Mouse (Mus musculus) midbrain, embryonic 11.5 days (tissue): ENCODE measurements around the gene Lyve1. TPM values are rescaled to one million over a fixed set of nuclear protein-coding genes. Genes with fewer than 3 reads are reported as not detected.

Source experiments
- ATAC-seq: fragments of 200-750 bp; cut with Nextera tagmentation; 2 replicates; pipeline ENCODE4 v1.8.0; 2017; ENCODE audit warnings: moderate TSS enrichment, moderate library complexity; ENCODE audit not compliant: low FRiP score
- DNase-seq: peaks from one replicate; pipeline ENCODE4 v3.0.0; 2015; ENCODE audit warnings: low spot score; ENCODE audit errors: missing footprints
- H3K27ac ChIP-seq: fragments of 300-500 bp; sonication (generic); 2 replicates; pipeline ENCODE4 v1.5.1; 2014; ENCODE audit warnings: low read depth, low read length
- H3K27me3 ChIP-seq: fragments of 300-500 bp; sonication (generic); 2 replicates; pipeline ENCODE4 v1.6.1; 2014; ENCODE audit warnings: mild to moderate bottlenecking, low read length, moderate library complexity, mixed read lengths; ENCODE audit not compliant: control insufficient read depth, insufficient read depth
- H3K36me3 ChIP-seq: fragments of 300-500 bp; sonication (generic); 2 replicates; pipeline ENCODE4 v1.6.1; 2014; ENCODE audit warnings: mild to moderate bottlenecking, low read length, moderate library complexity, mixed read lengths; ENCODE audit not compliant: control insufficient read depth, insufficient read depth
- H3K4me1 ChIP-seq: fragments of 300-500 bp; sonication (generic); 2 replicates; pipeline ENCODE4 v1.6.1; 2014; ENCODE audit warnings: low read length; ENCODE audit not compliant: control insufficient read depth, insufficient read depth
- H3K4me2 ChIP-seq: fragments of 300-500 bp; sonication (generic); 2 replicates; pipeline ENCODE4 v1.6.1; 2014; ENCODE audit warnings: mild to moderate bottlenecking, moderate library complexity
- H3K4me3 ChIP-seq: fragments of 300-500 bp; sonication (generic); 2 replicates; pipeline ENCODE4 v1.5.1; 2014; ENCODE audit warnings: low read depth, low read length
- H3K9ac ChIP-seq: fragments of 300-500 bp; sonication (generic); 2 replicates; pipeline ENCODE4 v1.6.1; 2014; ENCODE audit warnings: low read length
- H3K9me3 ChIP-seq: fragments of 300-500 bp; sonication (generic); 2 replicates; pipeline ENCODE4 v1.6.1; 2016; ENCODE audit warnings: low read length; ENCODE audit not compliant: control insufficient read depth
- WGBS: fragments of 180-500 bp; shearing (Covaris S2); extraction: QIAGEN DNeasy Blood & Tissue Kit; methylation state at CpG from one replicate; pipeline ENCODE4 v1.1.7; 2014; 5-methylcytosine and 5-hydroxymethylcytosine counted together
- polyA plus RNA-seq: library from polyadenylated mRNA; unstranded; fragments of >200 nt; fragmentation: Nextera tagmentation; extraction: Ambion mirVana; gene quantifications from 2 replicates; pipeline ENCODE4 v1.2.1, GENCODE M21; 2014

Gene Lyve1
- polyA plus RNA-seq, 1 experiment from 2014 or later: 4.5 TPM

GRCm38 (mm10) chr7:110860129-110860528, 2.9 kb downstream of the Lyve1 start:
- Histone ChIP-seq H3K4me2 (no peak overlapping the region), H3K36me3 (no peaks in the 10 kb centered on the region), H3K9ac (no peak overlapping the region), H3K4me3 (no peak overlapping the region), H3K27me3 (no peaks in the 10 kb centered on the region), H3K9me3 (no peaks in the 10 kb centered on the region), H3K4me1 (no peaks in the 10 kb centered on the region), H3K27ac (no peak overlapping the region)
- ATAC-seq (no peak), DNase-seq (no peak)
- WGBS: 80% methylated on average over 5 of the region's 5 CpGs

DNA sequence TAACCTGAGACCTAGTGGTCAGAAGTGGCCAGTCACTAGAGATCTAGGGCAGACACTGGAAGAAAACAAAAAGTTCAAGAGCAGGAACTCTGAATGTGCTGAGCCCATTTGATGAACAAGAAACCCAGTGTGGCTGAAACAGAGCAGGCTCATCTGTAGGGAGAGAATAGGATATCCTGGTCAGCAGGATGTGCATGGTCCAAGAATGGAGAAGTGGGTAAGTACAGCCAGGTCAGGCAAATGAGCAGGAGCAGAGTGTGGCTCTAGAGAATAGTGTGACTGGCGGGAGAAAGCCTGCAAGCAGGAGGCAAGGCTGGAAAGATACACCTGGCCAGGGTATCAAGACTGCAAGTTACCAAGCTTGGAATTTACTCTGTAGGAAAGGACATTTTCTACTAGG, 7.4 kb downstream of the Lyve1 start:
- Histone ChIP-seq H3K9ac (no peak overlapping the region), H3K4me3 (no peak overlapping the region), H3K36me3 (no peaks in the 10 kb centered on the region), H3K4me1 (no peaks in the 10 kb centered on the region), H3K9me3 (no peaks in the 10 kb centered on the region), H3K27ac (no peak overlapping the region), H3K4me2 (no peak overlapping the region), H3K27me3 (no peaks in the 10 kb centered on the region)
- 84% methylated on average over 1 of the region's 1 CpGs for WGBS
- no peak for ATAC-seq
- no peak for DNase-seq

DNA sequence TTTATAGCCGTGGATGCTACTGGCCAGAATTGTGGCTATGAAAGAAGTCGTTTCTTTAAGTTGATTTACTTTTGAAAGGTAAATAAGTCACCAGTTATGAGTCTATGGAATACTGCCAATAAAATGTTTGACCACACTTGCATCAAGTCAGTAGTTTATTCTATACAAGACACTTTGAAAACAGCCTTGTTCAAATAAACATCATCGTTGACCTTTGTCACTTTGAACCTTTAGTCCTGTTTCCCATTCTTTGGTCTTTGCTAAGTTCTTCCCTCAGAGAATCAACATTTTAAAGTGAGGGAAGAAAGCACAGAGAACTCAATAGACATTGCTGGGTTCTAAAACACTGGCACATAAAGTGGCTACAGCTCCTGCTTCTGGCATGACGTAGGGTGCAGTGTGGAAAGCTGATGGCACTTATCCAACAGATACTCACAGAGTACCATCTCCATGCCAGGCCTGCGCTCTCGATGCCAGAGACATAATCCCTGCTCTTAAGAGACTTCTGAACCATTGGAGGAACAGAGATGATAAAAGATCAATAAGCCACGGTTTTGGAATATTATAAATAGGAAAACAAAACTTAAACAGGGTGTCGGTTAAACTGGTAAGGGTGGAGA, 8.0 kb downstream of the Lyve1 start:
- no peak overlapping the region for H3K27ac ChIP-seq
- DNase-seq (no peak), ATAC-seq (no peak)
- no peaks in the 10 kb centered on the region for H3K36me3 ChIP-seq
- no peak overlapping the region for H3K9ac ChIP-seq
- H3K4me3 ChIP-seq: no peak overlapping the region
- H3K27me3 ChIP-seq: no peaks in the 10 kb centered on the region
- H3K9me3 ChIP-seq: no peaks in the 10 kb centered on the region
- 81% methylated on average over 8 of the region's 8 CpGs for WGBS
- H3K4me1 ChIP-seq: no peaks in the 10 kb centered on the region
- H3K4me2 ChIP-seq: no peak overlapping the region

- Histone ChIP-seq H3K4me2 (no peak overlapping the region), H3K4me1 (no peaks in the 10 kb centered on the region), H3K9ac (no peak overlapping the region), H3K9me3 (no peaks in the 10 kb centered on the region), H3K27me3 (no peaks in the 10 kb centered on the region), H3K27ac (no peak overlapping the region), H3K4me3 (no peak overlapping the region), H3K36me3 (no peaks in the 10 kb centered on the region)
- ATAC-seq: no peak
- WGBS: 56% methylated on average over 3 of the region's 3 CpGs
- DNase-seq: no peak
Measured at GRCm38 (mm10) chr7:110854519-110854918, 8.5 kb downstream of the Lyve1 start.

DNA sequence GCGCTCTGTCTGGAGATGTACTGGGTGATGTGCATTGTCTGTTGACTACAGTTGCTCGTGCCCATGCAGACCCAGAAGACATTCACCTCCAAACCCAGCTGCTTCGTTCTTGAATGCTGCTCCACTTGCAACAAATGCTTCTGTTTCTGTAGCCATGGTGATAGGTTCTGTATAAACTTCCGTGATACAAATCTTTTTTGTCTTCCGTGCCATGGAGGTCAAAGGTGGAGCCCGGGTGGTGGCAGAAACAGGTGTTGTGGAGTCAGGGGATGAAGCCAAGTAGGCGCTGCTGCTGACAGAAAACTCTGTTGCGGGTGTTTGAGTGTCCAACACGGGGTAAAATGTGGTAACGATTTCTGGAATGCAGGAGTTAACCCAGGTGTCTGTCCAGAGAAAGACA, 9.4 kb downstream of the Lyve1 start:
- DNase-seq: no peak

DNA sequence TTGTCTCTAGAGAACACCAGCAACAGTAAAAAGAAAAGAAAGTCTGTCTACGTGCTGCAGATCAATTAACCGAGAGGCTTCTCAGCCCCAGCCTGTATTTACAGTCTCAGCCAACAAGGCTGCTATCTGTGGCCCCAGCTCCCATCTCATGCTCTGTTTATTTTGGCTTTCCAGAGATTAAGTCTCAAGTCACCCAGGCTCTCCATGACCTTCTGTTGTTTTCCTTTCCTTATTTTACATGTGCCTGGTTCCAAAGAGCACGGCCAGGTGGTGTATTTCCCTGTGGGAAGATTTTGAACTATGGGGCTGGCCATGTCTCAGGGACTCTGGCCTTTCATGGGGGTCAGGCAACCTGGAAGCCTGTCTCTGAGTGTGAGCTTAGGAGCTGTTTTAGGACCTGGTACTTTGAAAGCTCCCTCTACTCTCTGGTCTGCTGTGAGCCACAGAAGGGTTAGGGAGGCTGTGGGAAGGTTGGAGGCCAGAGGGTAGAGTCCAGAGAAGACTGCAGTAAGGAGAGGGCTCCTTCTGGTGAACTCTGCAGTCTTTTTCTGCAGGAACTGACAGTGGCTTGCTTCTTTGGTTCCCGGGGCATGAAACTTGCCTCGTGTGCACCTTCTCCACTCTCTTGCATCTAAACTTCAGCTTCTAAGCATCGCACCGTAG, 11.4 kb downstream of the Lyve1 start:
- H3K4me1 ChIP-seq: no peaks in the 10 kb centered on the region
- H3K4me2 ChIP-seq: no peak overlapping the region
- ATAC-seq: no peak
- no peak for DNase-seq
- H3K9me3 ChIP-seq: no peaks in the 10 kb centered on the region
- H3K36me3 ChIP-seq: no peaks in the 10 kb centered on the region
- WGBS: 75% methylated on average over 7 of the region's 7 CpGs
- H3K27ac ChIP-seq: no peak overlapping the region
- H3K27me3 ChIP-seq: no peaks in the 10 kb centered on the region
- H3K9ac ChIP-seq: no peak overlapping the region
- H3K4me3 ChIP-seq: no peak overlapping the region

More for the DNA sequence above, 9.4 kb downstream of the Lyve1 start:
- no peaks in the 10 kb centered on the region for H3K27me3 ChIP-seq
- no peak overlapping the region for H3K4me2 ChIP-seq
- no peak for ATAC-seq
- H3K9me3 ChIP-seq: no peaks in the 10 kb centered on the region
- 63% methylated on average over 10 of the region's 10 CpGs for WGBS
- H3K4me1 ChIP-seq: no peaks in the 10 kb centered on the region
- no peak overlapping the region for H3K9ac ChIP-seq
- H3K27ac ChIP-seq: no peak overlapping the region
- H3K4me3 ChIP-seq: no peak overlapping the region
- no peaks in the 10 kb centered on the region for H3K36me3 ChIP-seq

- H3K4me1 ChIP-seq: peaks cover 2% of the 10 kb centered on the region
- 78% methylated on average over 1 of the region's 1 CpGs for WGBS
- H3K9ac ChIP-seq: no peak overlapping the region
- no peaks in the 10 kb centered on the region; the same call in 1 of the 2 replicates for H3K9me3 ChIP-seq
- H3K27ac ChIP-seq: no peak overlapping the region
- no peaks in the 10 kb centered on the region for H3K27me3 ChIP-seq
- no peak overlapping the region for H3K4me2 ChIP-seq
- no peaks in the 10 kb centered on the region for H3K36me3 ChIP-seq
- no peak overlapping the region for H3K4me3 ChIP-seq
- DNase-seq (no peak), ATAC-seq (no peak)
Measured at GRCm38 (mm10) chr7:110848371-110848770, 14.7 kb downstream of the Lyve1 start.

GRCm38 (mm10) chr7:110847321-110847720, 15.7 kb downstream of the Lyve1 start:
- Histone ChIP-seq H3K4me1 (peaks cover 4% of the 10 kb centered on the region), H3K36me3 (no peaks in the 10 kb centered on the region), H3K4me3 (no peak overlapping the region), H3K27me3 (no peaks in the 10 kb centered on the region), H3K4me2 (no peak overlapping the region), H3K9ac (no peak overlapping the region), H3K9me3 (no peaks in the 10 kb centered on the region; the same call in 1 of the 2 replicates), H3K27ac (no peak overlapping the region)
- ATAC-seq (no peak), DNase-seq (no peak)
- 91% methylated on average over 2 of the region's 2 CpGs for WGBS

GRCm38 (mm10) chr7:110843916-110844874, 18.8 kb downstream of the Lyve1 start, which contains the start of gene Rnf141:
Gene Rnf141, minus strand, starts transcription at chr7:110844457.
- WGBS: under 1% methylated on average over 42 of the region's 42 CpGs
- Histone ChIP-seq H3K36me3 (no peaks in the 10 kb centered on the region), H3K4me1 (peaks cover 4% of the 10 kb centered on the region), H3K4me3 (peak within 1 kb of the TSS; percentile 70), H3K27ac (peak within 1 kb of the TSS; percentile 67), H3K9ac (peak within 1 kb of the TSS; percentile 84), H3K27me3 (no peaks in the 10 kb centered on the region), H3K9me3 (no peaks in the 10 kb centered on the region; the same call in 1 of the 2 replicates), H3K4me2 (peak within 1 kb of the TSS; percentile 69)
- DNase-seq (peak; percentile 99), ATAC-seq (peak; percentile 96)
